Mouse (Mus musculus): ENCODE data around the gene Hrc.

DNA sequence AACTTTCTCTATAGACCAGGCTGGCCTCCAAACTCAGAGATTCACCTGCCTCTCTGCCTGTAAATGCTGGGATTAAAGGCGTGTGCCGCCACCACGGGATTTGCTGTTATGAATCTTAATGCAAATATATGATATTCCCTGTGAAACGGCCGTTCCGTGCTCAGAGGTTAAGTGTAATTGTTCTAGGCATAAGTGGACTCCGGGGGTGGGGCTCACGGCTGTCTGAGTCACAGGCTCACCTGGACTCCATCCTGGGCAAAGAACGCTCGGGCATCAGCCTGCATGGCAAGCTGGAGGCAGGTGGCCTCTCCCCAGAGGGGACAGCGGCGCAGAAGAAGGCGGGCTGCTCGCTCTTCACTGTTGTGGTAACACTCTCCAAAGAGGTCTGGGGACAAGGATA is 18.6 kb upstream of the Hrc start:
- no peak for TF ChIP-seq POLR2A (IDR thresholded peaks at IDR 0.05; ENCODE audit: control insufficient read depth, extremely low read depth, insufficient read depth, low read length, poor library complexity)
- no peak for TF ChIP-seq CTCF (IDR thresholded peaks at IDR 0.05; ENCODE audit: borderline replicate concordance, control insufficient read depth, extremely low read depth, insufficient read depth, low read length, poor library complexity)

All from thymus, adult 2 months (tissue).